Mouse (Mus musculus) hematopoietic stem cell, adult 5-6 weeks (primary cell): ENCODE results near the gene Ctbs. TPM values are rescaled to one million over a fixed set of nuclear protein-coding genes. Genes with fewer than 3 reads are reported as not detected.

Experiments
- total RNA-seq: library from RNA; stranded (forward); fragments of 172-1452, 232-1000 nt; gene quantifications from 2 replicates; pipeline ENCODE4 v1.2.3, GENCODE M21; 2017

The Ctbs gene
- total RNA-seq, 1 experiment from 2014 or later = 10.2 TPM

Other genes with a start within 250 kb of the Ctbs start
- gene Lpar3, start 228.8 kb upstream of the Ctbs start, total RNA-seq = not detected in 2 replicates
- gene Ssx2ip, start 45.2 kb upstream of the Ctbs start, total RNA-seq = 20.1 and 34.4 TPM in 2 replicates
- 13.7 and 25.0 TPM in 2 replicates for gene Spata1, start 50.0 kb downstream of the Ctbs start, total RNA-seq
- 135 and 143 TPM in 2 replicates for gene Gng5, start 50.0 kb downstream of the Ctbs start, total RNA-seq
- 78.9 and 88.2 TPM in 2 replicates for gene Rpf1, start 71.6 kb downstream of the Ctbs start, total RNA-seq
- not detected in 2 replicates for gene Uox, start 120.6 kb downstream of the Ctbs start, total RNA-seq
- gene Dnase2b, start 165.8 kb downstream of the Ctbs start, total RNA-seq = not detected in 2 replicates
- not detected in 2 replicates for gene 4930503B20Rik, start 201.5 kb downstream of the Ctbs start, total RNA-seq
- gene Samd13, start 235.8 kb downstream of the Ctbs start, total RNA-seq = 3.2 and 5.0 TPM in 2 replicates